Mouse (Mus musculus) bone marrow, adult 2 months (tissue): ENCODE measurements around the gene Bdh1. TPM values are rescaled to one million over a fixed set of nuclear protein-coding genes. Genes with fewer than 3 reads are reported as not detected.

Source experiments
- H3K27ac ChIP-seq: fragments of 200-500 bp; 2 replicates; pipeline ENCODE4 v1.5.1; 2012; ENCODE audit warnings: low read depth, mild to moderate bottlenecking, control low read depth, inconsistent platforms, low read length; ENCODE audit not compliant: control insufficient read depth, poor library complexity, insufficient read depth
- H3K4me1 ChIP-seq: fragments of 200-500 bp; 2 replicates; pipeline ENCODE4 v1.6.1; 2011; ENCODE audit warnings: low read length; ENCODE audit not compliant: control insufficient read depth, insufficient read depth
- H3K4me3 ChIP-seq: fragments of 200-500 bp; replicated peaks from 2 replicates; pipeline ENCODE3; 2011; ENCODE audit warnings: mild to moderate bottlenecking, low read depth, low read length, control low read depth; ENCODE audit not compliant: control insufficient read depth
- CTCF ChIP-seq: fragments of 200-500 bp; IDR thresholded peaks from 2 replicates; pipeline ENCODE4 v1.5.1; 2011; ENCODE audit warnings: low read length, control low read depth; ENCODE audit not compliant: control insufficient read depth, insufficient read depth
- POLR2A ChIP-seq: fragments of 200-500 bp; IDR thresholded peaks from 2 replicates; pipeline ENCODE4 v1.6.1; 2011; ENCODE audit warnings: low read depth, mild to moderate bottlenecking, control low read depth, low read length, borderline replicate concordance; ENCODE audit not compliant: control insufficient read depth
- WGBS: fragments of 180-500 bp; shearing (Covaris S2); methylation state at CpG from one replicate; pipeline ENCODE4 v1.1.7; 2018; 5-methylcytosine and 5-hydroxymethylcytosine counted together
- polyA plus RNA-seq: library from polyadenylated mRNA; stranded (reverse); fragments of >200 nt; gene quantifications from 2 replicates; pipeline ENCODE4 v1.2.4, GENCODE M21; 2011; ENCODE audit warnings: low replicate concordance; ENCODE audit not compliant: missing spikeins, insufficient read depth, insufficient read length

The Bdh1 gene
- polyA plus RNA-seq, 1 experiment = 8.1 TPM

- Histone ChIP-seq H3K27ac (no peak overlapping the region), H3K4me3 (no peak overlapping the region), H3K4me1 (no peaks in the 10 kb centered on the region)
- WGBS = 75% methylated on average over 9 of the region's 9 CpGs
- TF ChIP-seq CTCF = no peak
- TF ChIP-seq POLR2A = no peak
Measured at GRCm38 (mm10) chr16:31436085-31436484, 14.0 kb downstream of the Bdh1 start.

DNA sequence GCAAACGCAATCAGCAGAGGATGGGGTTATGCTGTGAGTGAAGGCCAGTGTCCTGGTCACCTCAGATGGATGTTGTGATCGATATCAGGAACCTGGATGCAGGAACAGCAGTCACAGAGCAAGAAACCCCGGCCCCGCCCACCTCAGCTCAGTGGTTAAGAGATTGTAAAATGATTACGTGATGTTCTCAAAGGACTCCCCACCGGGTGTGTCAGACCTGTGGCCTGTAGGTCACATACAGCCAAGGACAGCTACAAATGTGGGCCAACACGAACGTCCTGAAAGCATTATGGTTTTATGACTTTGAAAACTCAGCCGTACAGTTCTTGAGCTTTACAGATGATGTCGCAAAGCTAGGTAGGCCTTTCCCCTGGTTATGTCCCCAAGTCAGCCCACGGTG lies 15.3 kb downstream of the Bdh1 start:
- 71% methylated on average over 11 of the region's 11 CpGs for WGBS
- no peak overlapping the region for H3K27ac ChIP-seq
- TF ChIP-seq CTCF (no peak), POLR2A (no peak)
- H3K4me1 ChIP-seq = no peaks in the 10 kb centered on the region
- no peak overlapping the region for H3K4me3 ChIP-seq

DNA sequence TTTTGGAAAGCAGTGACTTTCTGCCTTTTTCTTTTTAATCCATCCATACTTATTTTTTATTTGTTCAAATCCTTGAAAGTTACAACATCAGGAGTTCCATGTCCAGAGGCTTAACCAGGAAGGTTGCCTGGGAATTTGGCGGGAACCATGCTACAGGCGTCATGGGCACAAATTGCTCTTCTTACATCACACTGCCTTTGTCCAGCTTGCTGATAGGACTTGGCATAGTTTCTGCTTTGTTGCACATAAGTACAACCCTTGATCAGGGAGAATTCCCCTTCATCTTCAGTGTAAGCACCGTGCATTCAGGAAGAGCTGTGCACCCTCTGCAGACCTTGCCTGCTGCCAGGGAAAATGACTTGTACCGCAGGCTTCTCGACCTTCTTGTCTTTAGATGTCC lies 17.4 kb downstream of the Bdh1 start:
- TF ChIP-seq CTCF (no peak), POLR2A (no peak)
- Histone ChIP-seq H3K27ac (no peak overlapping the region), H3K4me1 (no peaks in the 10 kb centered on the region), H3K4me3 (no peak overlapping the region)
- WGBS = 93% methylated on average over 5 of the region's 5 CpGs

GRCm38 (mm10) chr16:31440046-31440445 lies 18.0 kb downstream of the Bdh1 start:
- no peak for TF ChIP-seq POLR2A
- TF ChIP-seq CTCF = no peak
- H3K27ac ChIP-seq = no peak overlapping the region
- H3K4me3 ChIP-seq = no peak overlapping the region
- 71% methylated on average over 1 of the region's 1 CpGs for WGBS
- no peaks in the 10 kb centered on the region for H3K4me1 ChIP-seq

- 80% methylated on average over 6 of the region's 6 CpGs for WGBS
- Histone ChIP-seq H3K27ac (no peak overlapping the region), H3K4me1 (no peaks in the 10 kb centered on the region)
Measured at GRCm38 (mm10) chr16:31444521-31444920, 22.4 kb downstream of the Bdh1 start.

DNA sequence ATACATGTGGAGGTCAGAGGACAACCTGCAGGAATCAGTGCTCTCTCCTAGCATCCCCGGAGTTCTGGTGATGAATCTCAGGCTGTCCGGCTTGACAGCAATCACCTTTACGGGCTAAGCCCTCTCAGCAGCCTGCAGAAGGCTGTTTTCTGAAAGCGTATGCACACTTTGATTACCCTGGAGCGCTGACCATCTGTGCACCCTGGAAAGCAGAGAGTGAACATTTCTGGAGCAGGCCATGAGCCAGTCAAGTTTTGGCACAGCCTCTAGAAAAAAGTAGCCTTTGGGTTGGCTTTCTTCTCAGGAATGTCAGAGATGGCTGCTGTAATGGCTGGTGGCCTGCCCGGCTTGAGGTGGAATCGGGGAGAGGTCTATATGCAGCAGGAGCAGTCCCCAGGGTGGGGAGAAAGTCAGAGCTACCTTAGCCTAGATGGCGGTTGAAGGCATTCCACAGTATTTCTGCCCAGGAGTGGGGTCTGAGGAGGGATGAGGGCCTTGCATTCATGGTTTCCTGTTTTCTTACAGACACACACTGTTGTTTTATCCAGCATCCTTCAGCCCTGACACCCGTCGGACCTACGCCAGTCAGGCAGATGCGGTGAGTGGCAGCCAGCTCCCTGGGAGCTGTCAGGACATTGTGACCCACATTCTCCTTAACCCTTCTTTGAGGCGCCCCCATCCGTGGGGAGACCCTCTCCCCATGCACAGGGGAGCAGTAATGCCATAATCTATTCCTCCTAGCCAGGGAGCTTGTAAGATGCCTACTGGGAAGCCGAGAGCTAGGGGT lies 24.2 kb downstream of the Bdh1 start:
- TF ChIP-seq CTCF (no peak), POLR2A (no peak)
- 85% methylated on average over 15 of the region's 15 CpGs for WGBS
- Histone ChIP-seq H3K4me1 (no peaks in the 10 kb centered on the region), H3K27ac (no peak overlapping the region), H3K4me3 (no peak overlapping the region)

More at GRCm38 (mm10) chr16:31444521-31444920, 22.4 kb downstream of the Bdh1 start:
- TF ChIP-seq POLR2A (no peak), CTCF (no peak)
- H3K4me3 ChIP-seq = no peak overlapping the region

DNA sequence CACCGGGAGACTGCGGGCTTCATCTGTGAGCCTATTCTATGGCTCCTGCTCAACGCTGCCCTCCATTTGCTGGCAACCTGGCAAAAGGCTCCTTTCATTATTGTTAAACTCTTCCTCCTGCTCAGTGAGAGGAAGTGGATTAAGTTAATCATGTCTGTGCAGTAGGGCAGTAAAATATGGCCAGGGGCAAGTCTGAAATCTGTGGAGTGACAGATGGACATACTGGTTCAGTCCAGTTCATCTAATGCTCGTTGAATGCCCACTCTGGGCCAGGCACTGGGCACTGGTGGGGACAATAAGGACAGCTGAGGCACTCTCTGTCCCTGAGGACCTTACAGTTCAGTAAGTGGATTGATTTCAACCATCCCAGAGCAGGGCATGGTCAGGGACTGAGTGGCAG lies 27.9 kb downstream of the Bdh1 start:
- Histone ChIP-seq H3K27ac (no peak overlapping the region), H3K4me1 (no peaks in the 10 kb centered on the region), H3K4me3 (no peak overlapping the region)
- WGBS = 73% methylated on average over 4 of the region's 4 CpGs
- TF ChIP-seq CTCF (no peak), POLR2A (no peak)

DNA sequence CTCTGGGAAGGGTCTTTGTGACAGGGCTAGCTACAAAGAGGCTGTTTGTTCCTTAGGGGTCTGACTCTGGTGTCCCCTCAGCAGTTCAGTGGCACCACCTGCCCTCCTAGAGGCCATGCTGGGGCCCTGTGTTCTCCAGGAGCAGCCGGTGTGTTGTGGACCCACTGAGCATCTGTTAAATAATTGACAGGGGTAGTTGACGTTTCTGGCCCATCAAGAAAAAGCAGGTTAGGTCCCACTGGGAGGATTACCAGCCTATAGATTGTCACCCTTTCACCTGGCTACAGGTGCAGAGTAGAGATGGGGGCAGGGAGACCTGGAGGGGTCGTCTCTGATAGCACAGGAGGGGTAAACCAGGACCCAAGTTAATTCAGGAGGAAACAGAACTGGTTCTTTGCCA lies 29.2 kb downstream of the Bdh1 start:
- Histone ChIP-seq H3K4me3 (no peak overlapping the region), H3K4me1 (no peaks in the 10 kb centered on the region), H3K27ac (no peak overlapping the region)
- 78% methylated on average over 3 of the region's 3 CpGs for WGBS
- no peak for TF ChIP-seq CTCF
- TF ChIP-seq POLR2A = no peak
